Mouse (Mus musculus) embryonic facial prominence, embryonic 15.5 days (tissue): ENCODE measurements around the gene Lcn6. TPM values are rescaled to one million over a fixed set of nuclear protein-coding genes. Genes with fewer than 3 reads are reported as not detected.

Experiments used
- ATAC-seq: fragments of 200-750 bp; cut with Nextera tagmentation; 2 replicates; pipeline ENCODE4 v1.8.0; 2017; ENCODE audit warnings: low read depth, moderate TSS enrichment; ENCODE audit not compliant: insufficient number of reproducible peaks, low FRiP score, low TSS enrichment
- H3K27ac ChIP-seq: fragments of 300-500 bp; sonication (generic); replicated peaks from 2 replicates; pipeline ENCODE4 v1.5.1; 2015; ENCODE audit warnings: mild to moderate bottlenecking, inconsistent platforms
- H3K27me3 ChIP-seq: fragments of 300-500 bp; sonication (generic); 2 replicates; pipeline ENCODE4 v1.6.1; 2015; ENCODE audit warnings: inconsistent platforms
- H3K36me3 ChIP-seq: fragments of 300-500 bp; sonication (generic); 2 replicates; pipeline ENCODE4 v1.6.1; 2015; ENCODE audit warnings: mild to moderate bottlenecking, inconsistent platforms
- H3K4me1 ChIP-seq: fragments of 300-500 bp; sonication (generic); 2 replicates; pipeline ENCODE4 v1.6.1; 2015; ENCODE audit warnings: inconsistent platforms
- H3K4me2 ChIP-seq: fragments of 300-500 bp; sonication (generic); replicated peaks from 2 replicates; pipeline ENCODE4 v1.6.1; 2015; ENCODE audit warnings: mild to moderate bottlenecking, inconsistent platforms
- H3K4me3 ChIP-seq: fragments of 300-500 bp; sonication (generic); replicated peaks from 2 replicates; pipeline ENCODE4 v1.5.1; 2015; ENCODE audit warnings: mild to moderate bottlenecking, inconsistent platforms
- H3K9ac ChIP-seq: fragments of 300-500 bp; sonication (generic); 2 replicates; pipeline ENCODE4 v1.6.1; 2015; ENCODE audit warnings: inconsistent platforms
- H3K9me3 ChIP-seq: fragments of 300-500 bp; sonication (generic); replicated peaks from 2 replicates; pipeline ENCODE4 v1.6.1; 2016; ENCODE audit warnings: inconsistent platforms
- WGBS: fragments of 180-500 bp; shearing (Covaris S2); methylation state at CpG from one replicate; pipeline ENCODE4 v1.1.7; 2015; 5-methylcytosine and 5-hydroxymethylcytosine counted together
- polyA plus RNA-seq: library from polyadenylated mRNA; unstranded; fragments of >200 nt; fragmentation: Nextera tagmentation; extraction: Ambion mirVana; gene quantifications from 2 replicates; pipeline ENCODE4 v1.2.1, GENCODE M21; 2015

Lcn6 gene
- not detected in 2 replicates for polyA plus RNA-seq

DNA sequence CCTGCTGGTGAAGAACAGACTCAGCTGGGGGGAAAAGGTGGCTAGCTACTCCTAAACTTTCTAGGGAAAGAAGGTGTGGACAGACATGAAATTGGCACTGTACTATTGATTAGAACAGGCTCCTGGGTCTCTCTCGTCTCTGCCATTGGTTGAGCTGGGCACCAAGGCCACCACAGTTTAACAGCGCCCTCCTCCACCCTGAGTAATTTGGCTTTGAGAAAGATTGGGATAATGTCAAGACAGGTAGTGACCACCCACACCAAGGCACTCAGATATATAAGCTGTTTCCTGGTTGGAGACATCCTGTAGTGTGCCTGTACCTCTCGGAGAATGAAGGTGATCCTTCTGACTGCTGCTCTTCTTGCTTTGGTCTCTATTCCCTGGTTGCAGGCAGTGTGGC, at the start of gene Lcn6:
TSS of gene Lcn6 (plus strand) at position 301 of the 400 bp plus-strand sequence.
- H3K9me3 ChIP-seq: no peaks in the 10 kb centered on the region
- 93% methylated on average over 3 of the region's 3 CpGs for WGBS
- H3K4me2 ChIP-seq: no peak within 1 kb of the TSS
- H3K9ac ChIP-seq: no peak within 1 kb of the TSS
- no peak within 1 kb of the TSS for H3K4me3 ChIP-seq
- no peaks in the 10 kb centered on the region for H3K36me3 ChIP-seq
- H3K27ac ChIP-seq: no peak within 1 kb of the TSS
- no peaks in the 10 kb centered on the region for H3K4me1 ChIP-seq
- ATAC-seq: no peak
- no peaks in the 10 kb centered on the region for H3K27me3 ChIP-seq

DNA sequence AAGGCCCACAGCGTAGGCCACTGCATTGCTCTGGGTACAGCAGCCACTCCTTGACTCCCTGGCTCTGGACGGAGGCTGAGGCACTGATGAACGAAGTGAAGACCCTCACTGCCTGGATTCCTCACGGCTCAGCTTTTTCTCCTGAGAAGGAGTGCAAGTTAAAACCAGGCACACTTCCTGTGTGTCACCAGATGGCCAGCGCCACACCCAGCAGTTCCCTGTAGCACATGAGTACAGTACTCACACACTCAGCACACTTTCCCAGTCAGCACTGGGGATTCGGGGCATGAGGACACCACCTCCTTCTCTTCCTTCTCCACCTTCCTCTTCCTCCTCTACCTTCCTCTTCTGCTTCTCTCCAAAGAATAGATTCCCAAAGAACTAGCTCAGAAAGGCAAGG, 48.8 kb upstream of the Lcn6 start, which contains the start of gene Fcna:
TSS of gene Fcna (minus strand) at position 220 of the 400 bp plus-strand sequence.
- WGBS: 66% methylated on average over 6 of the region's 6 CpGs
- Histone ChIP-seq H3K4me3 (no peak within 1 kb of the TSS), H3K4me1 (no peaks in the 10 kb centered on the region), H3K27ac (no peak within 1 kb of the TSS), H3K9me3 (no peaks in the 10 kb centered on the region), H3K9ac (no peak within 1 kb of the TSS), H3K4me2 (no peak within 1 kb of the TSS), H3K27me3 (no peaks in the 10 kb centered on the region), H3K36me3 (no peaks in the 10 kb centered on the region)
- ATAC-seq: no peak

DNA sequence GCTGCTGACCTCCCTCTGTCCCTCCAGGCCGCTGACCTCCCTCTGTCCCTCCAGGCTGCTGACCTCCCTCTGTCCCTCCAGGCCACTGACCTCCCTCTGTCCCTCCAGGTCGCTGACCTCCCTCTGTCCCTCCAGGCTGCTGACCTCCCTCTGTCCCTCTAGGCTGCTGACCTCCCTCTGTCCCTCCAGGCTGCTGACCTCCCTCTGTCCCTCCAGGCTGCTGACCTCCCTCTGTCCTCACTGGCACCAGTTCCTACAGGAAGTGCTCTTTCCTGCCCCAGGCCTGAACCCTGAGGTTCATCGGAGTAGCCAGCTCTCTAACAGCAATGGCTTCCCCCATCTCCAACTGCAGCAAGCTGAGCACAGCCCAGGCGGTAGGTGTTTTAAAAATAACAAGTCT, 47.8 kb upstream of the Lcn6 start:
- Histone ChIP-seq H3K27me3 (no peaks in the 10 kb centered on the region), H3K4me1 (no peaks in the 10 kb centered on the region), H3K9me3 (no peaks in the 10 kb centered on the region), H3K27ac (no peak overlapping the region), H3K4me2 (no peak overlapping the region), H3K4me3 (no peak overlapping the region), H3K9ac (no peak overlapping the region), H3K36me3 (no peaks in the 10 kb centered on the region)
- 37% methylated on average over 4 of the region's 4 CpGs for WGBS
- ATAC-seq: no peak

DNA sequence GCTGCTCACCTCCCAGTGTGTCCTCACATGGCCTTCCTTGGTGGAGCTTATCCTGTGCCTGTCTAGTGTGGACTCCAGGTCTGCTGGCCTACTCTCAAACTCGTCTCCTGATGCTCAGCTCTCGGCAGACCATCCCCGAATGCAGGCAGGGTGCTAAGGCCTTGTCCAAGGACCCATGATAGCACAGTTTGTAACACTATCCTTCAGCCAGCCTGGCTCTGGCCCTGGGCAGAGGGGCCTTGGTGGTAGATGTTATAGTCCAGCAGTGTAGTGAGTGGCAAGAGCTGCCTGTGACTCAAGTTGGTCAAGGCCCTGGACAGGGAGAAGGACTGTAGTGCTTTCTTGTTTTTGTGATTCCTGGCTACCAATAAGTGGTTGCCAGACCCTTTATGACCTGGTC, 43.0 kb upstream of the Lcn6 start:
- Histone ChIP-seq H3K9me3 (no peaks in the 10 kb centered on the region), H3K4me3 (no peak overlapping the region), H3K27ac (no peak overlapping the region), H3K36me3 (no peaks in the 10 kb centered on the region), H3K4me1 (no peaks in the 10 kb centered on the region), H3K4me2 (no peak overlapping the region), H3K27me3 (no peaks in the 10 kb centered on the region), H3K9ac (no peak overlapping the region)
- WGBS: 88% methylated on average over 3 of the region's 3 CpGs
- ATAC-seq: no peak

DNA sequence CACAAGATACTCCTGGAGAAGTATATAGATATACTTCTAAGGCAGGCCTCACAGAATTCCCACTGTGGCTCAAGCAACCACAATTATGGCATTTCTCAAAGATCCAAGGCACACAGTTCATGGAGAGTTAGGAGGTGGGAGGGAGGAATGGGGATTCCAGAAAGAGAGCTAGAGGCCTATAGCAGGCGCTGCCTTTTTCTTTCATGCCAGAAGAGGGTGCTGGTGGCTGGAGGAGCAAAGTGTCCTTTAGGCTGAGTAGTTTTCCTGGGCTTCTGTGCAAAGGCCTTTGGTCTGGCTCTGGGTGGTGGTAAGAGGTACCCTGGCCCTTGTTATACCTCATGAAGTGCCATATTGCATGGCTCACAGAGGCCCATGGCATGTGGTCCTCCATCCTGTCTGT, 42.5 kb upstream of the Lcn6 start:
- H3K4me2 ChIP-seq: no peak overlapping the region
- no peak overlapping the region for H3K27ac ChIP-seq
- H3K4me3 ChIP-seq: no peak overlapping the region
- H3K9me3 ChIP-seq: no peaks in the 10 kb centered on the region
- H3K4me1 ChIP-seq: no peaks in the 10 kb centered on the region
- no peaks in the 10 kb centered on the region for H3K36me3 ChIP-seq
- WGBS: 38% methylated on average over 1 of the region's 1 CpGs
- H3K27me3 ChIP-seq: no peaks in the 10 kb centered on the region
- no peak for ATAC-seq
- H3K9ac ChIP-seq: no peak overlapping the region

DNA sequence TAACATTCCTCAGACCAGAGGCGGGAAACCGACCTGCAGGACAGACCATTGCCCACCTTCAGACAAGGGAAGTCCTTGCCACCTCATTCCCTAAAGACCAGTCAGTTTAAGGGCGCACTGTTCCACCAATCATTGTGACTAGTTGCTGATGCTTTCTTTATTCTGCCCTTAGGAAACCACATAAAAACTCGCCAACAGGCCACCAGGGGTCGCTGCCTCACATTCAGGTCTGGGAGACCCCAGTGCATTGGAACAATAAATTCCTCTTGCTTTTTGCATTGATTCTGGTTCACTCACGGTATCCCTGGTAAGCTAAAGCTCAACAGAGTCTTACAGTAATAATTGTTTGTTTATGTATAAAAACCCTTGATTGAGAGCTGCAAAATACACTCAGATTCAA, 36.7 kb upstream of the Lcn6 start:
- no peaks in the 10 kb centered on the region for H3K36me3 ChIP-seq
- no peak overlapping the region for H3K4me2 ChIP-seq
- no peak overlapping the region for H3K27ac ChIP-seq
- WGBS: 19% methylated on average over 6 of the region's 6 CpGs
- H3K9ac ChIP-seq: no peak overlapping the region
- ATAC-seq: no peak
- no peak overlapping the region for H3K4me3 ChIP-seq
- H3K27me3 ChIP-seq: no peaks in the 10 kb centered on the region
- no peaks in the 10 kb centered on the region for H3K4me1 ChIP-seq
- H3K9me3 ChIP-seq: no peaks in the 10 kb centered on the region

DNA sequence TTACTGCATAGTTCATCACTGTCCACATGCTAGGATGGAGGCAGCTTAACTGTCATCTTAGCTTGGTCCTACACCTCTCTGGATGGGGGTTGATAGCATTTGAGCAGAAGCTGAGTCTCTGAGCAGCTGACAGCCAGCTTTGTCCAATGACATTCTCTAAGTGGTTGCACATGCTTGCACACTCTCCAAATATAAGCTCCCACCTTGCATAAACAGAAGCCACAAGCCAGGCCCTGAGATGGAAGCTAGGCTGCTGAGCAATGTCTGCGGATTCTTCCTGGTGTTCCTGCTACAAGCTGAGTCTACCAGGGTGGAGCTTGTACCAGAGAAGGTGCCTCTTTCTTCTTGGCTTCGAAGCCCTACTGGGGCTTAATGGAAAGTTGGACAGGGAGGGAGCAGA, 23.7 kb upstream of the Lcn6 start, which contains the start of gene Lcn8:
TSS of gene Lcn8 (plus strand) at position 219 of the 400 bp plus-strand sequence.
- no peaks in the 10 kb centered on the region for H3K4me1 ChIP-seq
- no peak within 1 kb of the TSS for H3K27ac ChIP-seq
- no peaks in the 10 kb centered on the region for H3K27me3 ChIP-seq
- no peak within 1 kb of the TSS for H3K9ac ChIP-seq
- no peaks in the 10 kb centered on the region for H3K36me3 ChIP-seq
- no peak within 1 kb of the TSS for H3K4me2 ChIP-seq
- no peak for ATAC-seq
- no peak within 1 kb of the TSS for H3K4me3 ChIP-seq
- WGBS: 67% methylated on average over 2 of the region's 2 CpGs
- H3K9me3 ChIP-seq: no peaks in the 10 kb centered on the region

DNA sequence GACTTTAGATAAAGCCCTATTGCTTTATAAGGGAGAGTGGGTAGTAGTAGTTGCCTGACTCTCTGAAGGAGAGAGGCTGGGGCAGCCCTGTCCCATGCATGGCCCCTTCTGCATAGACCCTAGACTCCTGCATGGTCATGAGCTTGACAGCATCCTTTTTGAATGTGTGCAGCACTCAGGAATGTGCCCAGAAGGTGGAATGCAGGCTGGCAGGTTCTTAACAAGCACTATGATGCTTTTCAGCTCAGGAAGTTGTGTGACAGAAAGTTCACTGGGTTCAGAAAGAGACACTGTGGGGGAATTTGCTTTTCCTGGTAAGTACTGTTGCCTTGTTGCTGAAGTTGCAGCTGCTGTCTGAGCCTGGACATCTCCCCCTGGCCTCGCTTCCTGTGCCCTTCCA, 22.1 kb upstream of the Lcn6 start:
- no peaks in the 10 kb centered on the region for H3K9me3 ChIP-seq
- no peak overlapping the region for H3K27ac ChIP-seq
- no peak for ATAC-seq
- WGBS: 32% methylated on average over 1 of the region's 1 CpGs
- no peaks in the 10 kb centered on the region for H3K36me3 ChIP-seq
- H3K4me3 ChIP-seq: no peak overlapping the region
- H3K9ac ChIP-seq: no peak overlapping the region
- no peaks in the 10 kb centered on the region for H3K4me1 ChIP-seq
- H3K27me3 ChIP-seq: no peaks in the 10 kb centered on the region
- no peak overlapping the region for H3K4me2 ChIP-seq

DNA sequence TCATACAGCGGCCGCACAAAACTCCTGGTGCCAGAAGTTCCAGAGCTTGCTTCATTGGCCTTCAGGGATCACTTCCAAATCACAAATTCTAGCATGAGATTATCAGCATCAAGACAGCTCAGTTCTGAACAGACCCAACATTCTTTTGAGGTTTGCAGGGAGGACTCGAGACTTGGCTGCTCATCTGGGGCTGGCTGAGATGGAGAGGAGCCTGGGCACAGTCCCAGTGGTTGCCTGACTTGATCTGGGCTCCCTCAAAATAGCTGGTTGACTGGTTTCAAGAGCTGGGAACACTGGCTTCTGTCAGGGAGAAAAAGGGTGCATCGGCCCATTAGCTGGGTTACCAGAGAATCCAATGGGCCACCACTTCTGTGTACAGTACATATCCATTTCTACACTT, 19.9 kb upstream of the Lcn6 start:
- no peaks in the 10 kb centered on the region for H3K27me3 ChIP-seq
- no peaks in the 10 kb centered on the region for H3K4me1 ChIP-seq
- H3K27ac ChIP-seq: no peak overlapping the region
- no peak overlapping the region for H3K4me2 ChIP-seq
- H3K9ac ChIP-seq: no peak overlapping the region
- no peak for ATAC-seq
- H3K36me3 ChIP-seq: no peaks in the 10 kb centered on the region
- H3K9me3 ChIP-seq: no peaks in the 10 kb centered on the region
- no peak overlapping the region for H3K4me3 ChIP-seq
- WGBS: 74% methylated on average over 4 of the region's 4 CpGs

DNA sequence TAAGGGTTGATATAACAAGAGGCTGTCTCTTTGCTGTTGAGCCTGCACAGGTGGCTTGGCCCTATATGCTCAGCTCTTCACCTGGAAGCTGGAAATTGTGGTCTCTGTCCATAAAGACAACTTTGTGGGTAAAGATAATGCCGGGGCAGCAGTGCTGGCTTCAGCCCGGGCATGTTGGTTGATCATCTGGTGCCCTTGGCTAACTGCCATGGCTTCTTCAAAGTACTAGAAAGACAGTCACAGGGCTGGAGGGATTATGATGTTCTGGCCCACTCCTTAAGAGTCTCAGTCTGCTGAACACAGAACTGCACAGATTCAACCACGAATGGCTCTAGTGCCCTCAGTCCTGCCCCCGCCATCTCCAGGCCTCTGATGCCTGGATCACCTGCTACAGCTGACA, 19.3 kb upstream of the Lcn6 start:
- Histone ChIP-seq H3K4me3 (no peak overlapping the region), H3K4me1 (no peaks in the 10 kb centered on the region), H3K9me3 (no peaks in the 10 kb centered on the region), H3K27me3 (no peaks in the 10 kb centered on the region), H3K4me2 (no peak overlapping the region), H3K9ac (no peak overlapping the region), H3K36me3 (no peaks in the 10 kb centered on the region), H3K27ac (no peak overlapping the region)
- no peak for ATAC-seq
- 82% methylated on average over 4 of the region's 4 CpGs for WGBS

DNA sequence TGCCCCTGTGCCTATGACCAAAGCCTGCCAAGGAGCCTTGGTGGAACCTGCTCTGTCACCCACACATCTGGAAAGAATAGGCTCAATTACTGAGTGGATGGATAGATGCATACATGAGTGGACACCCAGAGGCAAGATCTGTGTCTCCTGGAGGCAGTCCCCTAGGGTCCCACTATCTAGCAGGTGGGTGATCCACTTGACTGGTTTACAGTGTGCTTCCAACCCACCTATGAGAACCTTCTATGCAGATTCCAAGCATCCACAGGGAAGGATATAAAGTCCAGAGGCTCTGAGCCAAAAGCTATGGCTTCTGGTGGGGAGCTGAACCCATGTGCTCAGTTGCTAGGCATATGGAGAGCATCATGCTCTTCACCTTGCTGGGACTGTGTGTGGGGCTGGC, 18.9 kb upstream of the Lcn6 start, which contains the start of gene Lcn5:
TSS of gene Lcn5 (plus strand) at position 301 of the 400 bp plus-strand sequence.
- Histone ChIP-seq H3K36me3 (no peaks in the 10 kb centered on the region), H3K9ac (no peak within 1 kb of the TSS), H3K27me3 (no peaks in the 10 kb centered on the region), H3K4me1 (no peaks in the 10 kb centered on the region), H3K4me2 (no peak within 1 kb of the TSS), H3K27ac (no peak within 1 kb of the TSS), H3K4me3 (no peak within 1 kb of the TSS), H3K9me3 (no peaks in the 10 kb centered on the region)
- ATAC-seq: no peak

DNA sequence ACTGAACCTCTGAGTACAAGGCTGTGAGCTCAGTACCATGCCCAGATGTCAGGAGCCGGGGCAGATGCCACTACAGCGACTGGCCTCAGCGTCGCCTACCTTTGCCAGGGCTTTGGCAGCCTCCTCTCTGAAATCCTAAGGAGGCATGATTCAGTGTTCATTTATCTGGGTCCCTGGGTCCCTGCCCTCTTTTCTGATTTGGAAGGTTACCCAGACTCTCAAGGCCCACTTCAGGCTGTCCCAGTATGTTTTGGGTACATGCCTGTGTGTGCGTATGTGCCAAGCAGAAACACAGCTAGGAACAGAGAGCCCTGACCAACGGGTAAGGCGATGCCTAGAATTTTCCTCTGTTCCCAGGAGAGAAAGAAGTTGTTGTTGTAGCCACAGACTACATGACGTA, 16.3 kb upstream of the Lcn6 start:
- Histone ChIP-seq H3K27ac (no peak overlapping the region), H3K9me3 (no peaks in the 10 kb centered on the region), H3K4me1 (no peaks in the 10 kb centered on the region), H3K27me3 (no peaks in the 10 kb centered on the region), H3K4me3 (no peak overlapping the region), H3K9ac (no peak overlapping the region), H3K4me2 (no peak overlapping the region), H3K36me3 (no peaks in the 10 kb centered on the region)
- 81% methylated on average over 8 of the region's 8 CpGs for WGBS
- ATAC-seq: no peak
